ENCODE assay signal across 10 mouse cellular contexts in genomic region chr10:73552831-73553230, GRCm38 (mm10).
DNase-seq lines count a peak whose midpoint lies in the region; ATAC-seq lines count a peak whose summit lies in the region.
"Had no signal": no experiment of that assay in that cellular context is flagged by ENCODE, and none has a peak within 500 bp of the region (broad histone marks: within the 10 kb centered on the region; RNA-seq: fewer than 3 reads in every experiment).

No protein-coding gene starts in this region.

- 91% methylated on average over 10 of the region's 10 CpGs for WGBS in hindbrain, embryonic 10.5 days
- WGBS in hindbrain, embryonic 13.5 days, result 94% methylated on average over 10 of the region's 10 CpGs

- no peak overlapping the region for H3K4me3 ChIP-seq in hindbrain, embryonic 10.5 days
- no peak overlapping the region for H3K4me3 ChIP-seq in hindbrain, embryonic 13.5 days

- no peak overlapping the region for H3K27ac ChIP-seq in hindbrain, embryonic 10.5 days
- no peak overlapping the region for H3K27ac ChIP-seq in hindbrain, embryonic 13.5 days
- H3K27ac ChIP-seq: macrophage had no signal

- no peak overlapping the region for H3K4me2 ChIP-seq in hindbrain, embryonic 13.5 days

- DNase-seq in hindbrain, embryonic 10.5 days (ENCODE audit: low spot score), result peak; percentile 3
- peak; percentile 13 for DNase-seq in retina, adult 2 months (ENCODE audit: low read depth, low spot score)
- DNase-seq in retina, embryonic 14.5 days (ENCODE audit: low spot score), result no peak
- DNase-seq in cerebellum, postnatal 36 days, result peak; percentile 11 to 19
- peak; percentile 13 for DNase-seq in telencephalon, adult 2 months (ENCODE audit: low read depth, low spot score)
- no peak for DNase-seq in spleen, postnatal 36 days (ENCODE audit: low spot score in 2 of 2)
- DNase-seq in spleen, postnatal 10 days (ENCODE audit: low spot score in 2 of 2), result no peak
- DNase-seq: retina, postnatal 1 day had no signal

- ATAC-seq in hindbrain, embryonic 13.5 days (ENCODE audit: low FRiP score), result no peak

- H3K4me1 ChIP-seq in hindbrain, embryonic 10.5 days (replicated peaks), result no peaks in the 10 kb centered on the region
- H3K4me1 ChIP-seq in hindbrain, embryonic 13.5 days (replicated peaks), result no peaks in the 10 kb centered on the region

- no peaks in the 10 kb centered on the region for H3K9me3 ChIP-seq in hindbrain, embryonic 10.5 days
- H3K9me3 ChIP-seq in hindbrain, embryonic 13.5 days, result no peaks in the 10 kb centered on the region

- H3K9ac ChIP-seq in hindbrain, embryonic 13.5 days, result no peak overlapping the region

- H3K27me3 ChIP-seq in hindbrain, embryonic 10.5 days (ENCODE audit: insufficient read depth, poor library complexity, severe bottlenecking), result no peaks in the 10 kb centered on the region
- H3K27me3 ChIP-seq in hindbrain, embryonic 13.5 days, result no peaks in the 10 kb centered on the region

- H3K36me3 ChIP-seq in hindbrain, embryonic 10.5 days, result no peaks in the 10 kb centered on the region
- H3K36me3 ChIP-seq in hindbrain, embryonic 13.5 days, result no peaks in the 10 kb centered on the region

Comparison
In these comparisons a context has a peak if more than half of its experiments do, and no peak if none do; other contexts are left out.
1. DNase-seq: peak in hindbrain, embryonic 10.5 days (single experiment), retina, adult 2 months (single experiment), cerebellum, postnatal 36 days (2 of 2) and telencephalon, adult 2 months (single experiment); none in retina, embryonic 14.5 days (single experiment), spleen, postnatal 36 days (0 of 2) and spleen, postnatal 10 days (0 of 2).